Mouse (Mus musculus): ENCODE measurements around the gene Gm10135.

GRCm38 (mm10) chr5:73023801-73024200, 49.3 kb upstream of the Gm10135 start:
- no peak for TF ChIP-seq CTCF (IDR thresholded peaks at IDR 0.05; ENCODE audit: control insufficient read depth, insufficient read depth, insufficient replicate concordance, low read depth, low read length)
- TF ChIP-seq POLR2A (IDR thresholded peaks at IDR 0.05; ENCODE audit: control insufficient read depth, low read depth, low read length) = no peak

All from testis, adult 2 months (tissue).